Mouse (Mus musculus) frontal cortex, adult 2 months (tissue): ENCODE measurements around the gene Elfn1. TPM values are rescaled to one million over a fixed set of nuclear protein-coding genes. Genes with fewer than 3 reads are reported as not detected.

ENCODE experiments used
- DNase-seq, 2 experiments: peaks; one replicate each; pipeline ENCODE4 v3.0.0; 2022; ENCODE audit warnings: low spot score in 1 of 2; ENCODE audit errors: extremely low spot score in 1 of 2
- polyA plus RNA-seq: library from polyadenylated mRNA; depleted of rRNA; stranded (reverse); fragments of >200 nt; gene quantifications from 2 replicates; pipeline ENCODE4 v1.2.3, GENCODE M21; 2012

Elfn1 gene
- polyA plus RNA-seq, 1 experiment: 33.4 TPM

- no peak for DNase-seq
Measured at GRCm38 (mm10) chr5:139910755-139911300, 3.1 kb downstream of the Elfn1 start.

GRCm38 (mm10) chr5:139911506-139911905 is 3.8 kb downstream of the Elfn1 start:
- DNase-seq: no peak

GRCm38 (mm10) chr5:139912121-139912771 is 4.5 kb downstream of the Elfn1 start:
- DNase-seq: no peak

GRCm38 (mm10) chr5:139921666-139922065 is 13.9 kb downstream of the Elfn1 start:
- no peak for DNase-seq

- no peak for DNase-seq
Measured at GRCm38 (mm10) chr5:139923867-139924266, 16.1 kb downstream of the Elfn1 start.

- no peak for DNase-seq
Measured at GRCm38 (mm10) chr5:139930102-139930501, 22.4 kb downstream of the Elfn1 start.

- no peak for DNase-seq
Measured at GRCm38 (mm10) chr5:139930927-139931351, 23.2 kb downstream of the Elfn1 start.

GRCm38 (mm10) chr5:139931947-139932540 is 24.3 kb downstream of the Elfn1 start:
- peak; percentile 32 to 61 for DNase-seq

GRCm38 (mm10) chr5:139932595-139933271 is 25.0 kb downstream of the Elfn1 start:
- peak; percentile 67 to 86 for DNase-seq

- DNase-seq: no peak
Measured at GRCm38 (mm10) chr5:139933476-139933875, 25.7 kb downstream of the Elfn1 start.

- DNase-seq: no peak
Measured at GRCm38 (mm10) chr5:139936431-139936830, 28.7 kb downstream of the Elfn1 start.

- no peak for DNase-seq
Measured at GRCm38 (mm10) chr5:139944697-139945096, 37.0 kb downstream of the Elfn1 start.

- DNase-seq: no peak
Measured at GRCm38 (mm10) chr5:139945715-139946364, 38.1 kb downstream of the Elfn1 start.

- DNase-seq: peak in 1 of 2 experiments; percentile 9
Measured at GRCm38 (mm10) chr5:139947446-139947845, 39.7 kb downstream of the Elfn1 start.

GRCm38 (mm10) chr5:139948552-139948951 is 40.8 kb downstream of the Elfn1 start:
- DNase-seq: peak in 1 of 2 experiments; percentile 23

GRCm38 (mm10) chr5:139949363-139949762 is 41.6 kb downstream of the Elfn1 start:
- DNase-seq: no peak

GRCm38 (mm10) chr5:139949975-139950578 is 42.3 kb downstream of the Elfn1 start:
- DNase-seq: no peak

- DNase-seq: no peak
Measured at GRCm38 (mm10) chr5:139956859-139957258, 49.1 kb downstream of the Elfn1 start.

- no peak for DNase-seq
Measured at GRCm38 (mm10) chr5:139959741-139960140, 52.0 kb downstream of the Elfn1 start.

GRCm38 (mm10) chr5:139964391-139964790 is 56.6 kb downstream of the Elfn1 start:
- DNase-seq: no peak

GRCm38 (mm10) chr5:139965596-139965995 is 57.9 kb downstream of the Elfn1 start:
- DNase-seq: no peak
